9 mouse cellular contexts compared by ENCODE assay signal in genomic region chr16:8424971-8425330, GRCm38 (mm10). TPM values are rescaled to one million over a fixed set of nuclear protein-coding genes. Genes with fewer than 3 reads are reported as not detected.
DNase-seq lines count a peak whose midpoint lies in the region; ATAC-seq and TF ChIP-seq lines count a peak whose summit lies in the region.
"Had no signal": no experiment of that assay in that cellular context is flagged by ENCODE, and none has a peak within 500 bp of the region (broad histone marks: within the 10 kb centered on the region; RNA-seq: fewer than 3 reads in every experiment).

Gene Tmem114, minus strand, starts transcription at chr16:8425136.

- no peak for ATAC-seq in forebrain, embryonic 11.5 days (replicated peaks; ENCODE audit: low FRiP score)
- ATAC-seq in inflammation-experienced regulatory T-cells, adult 6 months: no peak

- peak within 1 kb of the TSS; percentile 8 for H3K4me3 ChIP-seq in forebrain, embryonic 11.5 days (ENCODE audit: low read depth, low read length)
- H3K4me3 ChIP-seq in kidney, adult 2 months (ENCODE audit: insufficient read depth, low read depth, low read length): no peak within 1 kb of the TSS
- H3K4me3 ChIP-seq: heart, adult 2 months had no signal

- under 1% methylated on average over 16 of the region's 16 CpGs for WGBS in forebrain, embryonic 11.5 days
- 2% methylated on average over 16 of the region's 16 CpGs for WGBS in kidney, adult 2 months

- peak within 1 kb of the TSS; percentile 37 for H3K4me2 ChIP-seq in forebrain, embryonic 11.5 days (ENCODE audit: low read depth, low read length, severe bottlenecking)

- TF ChIP-seq POLR2A in kidney, adult 2 months (IDR thresholded peaks at IDR 0.05; ENCODE audit: low read depth, low read length): no peak

- H3K9ac ChIP-seq in forebrain, embryonic 11.5 days (ENCODE audit: low read length): 0 out of 2 replicates have a peak within 1 kb of the TSS, but pooled peaks have one; percentile 16

- no peaks in the 10 kb centered on the region for H3K36me3 ChIP-seq in forebrain, embryonic 11.5 days (ENCODE audit: control insufficient read depth, insufficient read depth, low read length)
- H3K36me3 ChIP-seq in kidney, adult 2 months (ENCODE audit: control insufficient read depth, insufficient read depth, low read length): no peaks in the 10 kb centered on the region

- no peaks in the 10 kb centered on the region for H3K4me1 ChIP-seq in forebrain, embryonic 11.5 days (replicated peaks; ENCODE audit: control insufficient read depth, insufficient read depth, low read length)
- no peaks in the 10 kb centered on the region for H3K4me1 ChIP-seq in kidney, adult 2 months (ENCODE audit: control insufficient read depth, insufficient read depth, low read length)

- DNase-seq in heart, adult 11 months: peak; percentile 86
- DNase-seq in heart, adult 9 months (ENCODE audit: low spot score in 2 of 2): no peak
- DNase-seq in adrenal gland, adult 18-20 months (ENCODE audit: low spot score in 2 of 2): peak; percentile 33 to 40
- DNase-seq in forebrain, embryonic 11.5 days (ENCODE audit: low spot score): no peak
- DNase-seq in kidney, adult 2 months: peak; percentile 46
- DNase-seq in lung, postnatal 36 days: peak; percentile 24
- no peak for DNase-seq in right cerebral cortex, postnatal 25 days

- no peak within 1 kb of the TSS for H3K27ac ChIP-seq in forebrain, embryonic 11.5 days (ENCODE audit: low read depth, low read length)
- H3K27ac ChIP-seq in kidney, adult 2 months (ENCODE audit: insufficient read depth, low read depth, low read length): no peak within 1 kb of the TSS
- H3K27ac ChIP-seq: heart, adult 2 months had no signal

- H3K27me3 ChIP-seq in forebrain, embryonic 11.5 days (ENCODE audit: control insufficient read depth, insufficient read depth, low read length): peaks cover 29% of the 10 kb centered on the region
- 0 out of 2 replicates have a peak, but pooled peaks cover 1% of the 10 kb centered on the region for H3K27me3 ChIP-seq in kidney, adult 2 months (replicated peaks; ENCODE audit: control insufficient read depth, insufficient read depth, low read length)

- no peak for TF ChIP-seq CTCF in kidney, adult 2 months (conservative IDR thresholded peaks at IDR 0.05; ENCODE audit: insufficient read depth, insufficient read length, low read depth, low read length)

- H3K9me3 ChIP-seq in forebrain, embryonic 11.5 days (ENCODE audit: control insufficient read depth, low read length): no peaks in the 10 kb centered on the region

RNA-seq across cellular contexts. Expression of gene Tmem114, which starts in this region (rescaled TPM):
- not detected for total RNA-seq in adrenal gland, adult 18-20 months (2021)
- polyA plus RNA-seq in forebrain, embryonic 11.5 days (2014; fragmentation: Nextera tagmentation; extraction: Ambion mirVana): not detected in 2 replicates
- not detected in 2 replicates for polyA plus RNA-seq in kidney, adult 2 months (2012; rRNA removed)
- not detected for polyA plus RNA-seq in inflammation-experienced regulatory T-cells, adult 6 months (2017; shearing (Covaris generic))
- total RNA-seq: heart, adult 2 months had no signal
- polyA plus RNA-seq: heart, adult 2 months had no signal

Comparison
In these comparisons a context has a peak if more than half of its experiments do, and no peak if none do; other contexts are left out.
1. DNase-seq: peak in heart, adult 11 months (single experiment) and lung, postnatal 36 days (single experiment); none in heart, adult 9 months (0 of 2), forebrain, embryonic 11.5 days (single experiment) and right cerebral cortex, postnatal 25 days (single experiment).
2. Peak in DNase-seq in adrenal gland, adult 18-20 months; RNA of the gene not detected or under 1 TPM.
3. Peak in DNase-seq in kidney, adult 2 months; RNA of the gene not detected or under 1 TPM.